Mouse (Mus musculus) stomach, postnatal 0 days (tissue): ENCODE measurements around the gene Dnaaf2.

ENCODE experiments used
- CTCF ChIP-seq: IDR thresholded peaks from 2 replicates; pipeline ENCODE4 v1.5.1; 2016; ENCODE audit warnings: antibody characterized with exemption, low read depth, mild to moderate bottlenecking, moderate library complexity
- EP300 ChIP-seq: optimal IDR thresholded peaks from 2 replicates; pipeline ENCODE3; 2016; ENCODE audit warnings: antibody characterized with exemption

GRCm38 (mm10) chr12:69167656-69168460, 30.4 kb downstream of the Dnaaf2 start:
- no peak for TF ChIP-seq CTCF
- TF ChIP-seq EP300: no peak
